Mouse (Mus musculus): Measurements from ENCODE around the gene Blmh. TPM values are rescaled to one million over a fixed set of nuclear protein-coding genes. Genes with fewer than 3 reads are reported as not detected.
A peak's percentile ranks its signal among the peaks of the same experiment; 100 is the strongest.
"Not testable (repeated sequence)": the region's sequence is repeated elsewhere in the genome, so short reads cannot be mapped to it uniquely, and the experiment has no call there.

Gene Blmh
- polyA plus RNA-seq, 1 experiment from 2014 or later: 90.2 TPM

GRCm38 (mm10) chr11:76911325-76912054, 13.1 kb upstream of the Blmh start:
- Histone ChIP-seq H3K9ac (replicated peaks; ENCODE audit: low read depth) (no peak overlapping the region), H3K36me3 (ENCODE audit: insufficient read depth, low read length) (no peaks in the 10 kb centered on the region), H3K4me2 (replicated peaks; ENCODE audit: low read depth, low read length) (no peak overlapping the region), H3K27me3 (replicated peaks; ENCODE audit: insufficient read depth, low read length) (no peaks in the 10 kb centered on the region), H3K4me3 (ENCODE audit: low read depth, low read length) (no peak overlapping the region), H3K4me1 (ENCODE audit: insufficient read depth, low read depth, low read length) (no peaks in the 10 kb centered on the region), H3K9me3 (ENCODE audit: low read length) (no peaks in the 10 kb centered on the region), H3K27ac (ENCODE audit: low read length) (no peak overlapping the region)
- DNase-seq (ENCODE audit: low spot score) (peak; percentile 60), ATAC-seq (peak; percentile 71)
- TF ChIP-seq CTCF (IDR thresholded peaks at IDR 0.05) (no peak), EP300 (IDR thresholded peaks at IDR 0.05) (no peak)
- WGBS: 29% methylated on average over 3 of the region's 3 CpGs

GRCm38 (mm10) chr11:76912055-76912395, 12.6 kb upstream of the Blmh start:
- H3K4me2 ChIP-seq (replicated peaks; ENCODE audit: low read depth, low read length): no peak overlapping the region
- 31% methylated on average over 7 of the region's 7 CpGs for WGBS

GRCm38 (mm10) chr11:76914366-76914765, 10.2 kb upstream of the Blmh start:
- TF ChIP-seq CTCF (IDR thresholded peaks at IDR 0.05): no peak
- 0 out of 2 replicates have a peak, but pooled peaks have one; percentile 18 for TF ChIP-seq EP300 (IDR thresholded peaks at IDR 0.05)
- Histone ChIP-seq H3K27ac (ENCODE audit: low read length) (no peak overlapping the region), H3K27me3 (replicated peaks; ENCODE audit: insufficient read depth, low read length) (no peaks in the 10 kb centered on the region), H3K9ac (replicated peaks; ENCODE audit: low read depth) (no peak overlapping the region), H3K4me1 (ENCODE audit: insufficient read depth, low read depth, low read length) (no peaks in the 10 kb centered on the region), H3K9me3 (ENCODE audit: low read length) (no peaks in the 10 kb centered on the region), H3K36me3 (ENCODE audit: insufficient read depth, low read length) (no peaks in the 10 kb centered on the region), H3K4me2 (replicated peaks; ENCODE audit: low read depth, low read length) (no peak overlapping the region), H3K4me3 (ENCODE audit: low read depth, low read length) (no peak overlapping the region)
- 46% methylated on average over 7 of the region's 7 CpGs for WGBS
- DNase-seq (ENCODE audit: low spot score): peak; percentile 61
- ATAC-seq: peak; percentile 73

More at GRCm38 (mm10) chr11:76912055-76912395, 12.6 kb upstream of the Blmh start:
- peak; percentile 33 for DNase-seq (ENCODE audit: low spot score)
- Histone ChIP-seq H3K9me3 (ENCODE audit: low read length) (no peaks in the 10 kb centered on the region), H3K36me3 (ENCODE audit: insufficient read depth, low read length) (no peaks in the 10 kb centered on the region), H3K27me3 (replicated peaks; ENCODE audit: insufficient read depth, low read length) (no peaks in the 10 kb centered on the region), H3K9ac (replicated peaks; ENCODE audit: low read depth) (no peak overlapping the region), H3K27ac (ENCODE audit: low read length) (no peak overlapping the region), H3K4me3 (ENCODE audit: low read depth, low read length) (no peak overlapping the region), H3K4me1 (ENCODE audit: insufficient read depth, low read depth, low read length) (no peaks in the 10 kb centered on the region)
- peak; percentile 55; the same call in 1 of the 2 replicates for ATAC-seq
- TF ChIP-seq EP300 (IDR thresholded peaks at IDR 0.05) (no peak), CTCF (IDR thresholded peaks at IDR 0.05) (no peak)

GRCm38 (mm10) chr11:76916539-76917229, 7.9 kb upstream of the Blmh start:
- peak; percentile 71 for ATAC-seq
- Histone ChIP-seq H3K27me3 (replicated peaks; ENCODE audit: insufficient read depth, low read length) (no peaks in the 10 kb centered on the region), H3K4me2 (replicated peaks; ENCODE audit: low read depth, low read length) (no peak overlapping the region), H3K27ac (ENCODE audit: low read length) (no peak overlapping the region), H3K4me1 (ENCODE audit: insufficient read depth, low read depth, low read length) (no peaks in the 10 kb centered on the region), H3K9me3 (ENCODE audit: low read length) (no peaks in the 10 kb centered on the region), H3K4me3 (ENCODE audit: low read depth, low read length) (no peak overlapping the region), H3K36me3 (ENCODE audit: insufficient read depth, low read length) (no peaks in the 10 kb centered on the region), H3K9ac (replicated peaks; ENCODE audit: low read depth) (no peak overlapping the region)
- 28% methylated on average over 13 of the region's 13 CpGs for WGBS
- TF ChIP-seq CTCF (IDR thresholded peaks at IDR 0.05) (no peak), EP300 (IDR thresholded peaks at IDR 0.05) (no peak)
- peak; percentile 80 for DNase-seq (ENCODE audit: low spot score)

- H3K4me1 ChIP-seq (ENCODE audit: insufficient read depth, low read depth, low read length): no peaks in the 10 kb centered on the region
- no peak overlapping the region for H3K27ac ChIP-seq (ENCODE audit: low read length)
- TF ChIP-seq CTCF (IDR thresholded peaks at IDR 0.05) (no peak), EP300 (IDR thresholded peaks at IDR 0.05) (no peak)
- no peaks in the 10 kb centered on the region for H3K27me3 ChIP-seq (replicated peaks; ENCODE audit: insufficient read depth, low read length)
- no peaks in the 10 kb centered on the region for H3K36me3 ChIP-seq (ENCODE audit: insufficient read depth, low read length)
- H3K9me3 ChIP-seq (ENCODE audit: low read length): no peaks in the 10 kb centered on the region
- no peak overlapping the region for H3K4me3 ChIP-seq (ENCODE audit: low read depth, low read length)
- ATAC-seq (no peak), DNase-seq (ENCODE audit: low spot score) (no peak)
- WGBS: 47% methylated on average over 3 of the region's 3 CpGs
- no peak overlapping the region for H3K9ac ChIP-seq (replicated peaks; ENCODE audit: low read depth)
- H3K4me2 ChIP-seq (replicated peaks; ENCODE audit: low read depth, low read length): no peak overlapping the region
These were observed 7.4 kb upstream of the Blmh start for GRCm38 (mm10) chr11:76917230-76917548.

- no peak overlapping the region for H3K27ac ChIP-seq (ENCODE audit: low read length)
- DNase-seq (ENCODE audit: low spot score) (no peak), ATAC-seq (no peak)
- no peak overlapping the region for H3K9ac ChIP-seq (replicated peaks; ENCODE audit: low read depth)
- H3K4me1 ChIP-seq (ENCODE audit: insufficient read depth, low read depth, low read length): no peaks in the 10 kb centered on the region
- WGBS: 52% methylated on average over 1 of the region's 1 CpGs
- no peak overlapping the region for H3K4me2 ChIP-seq (replicated peaks; ENCODE audit: low read depth, low read length)
- no peak overlapping the region for H3K4me3 ChIP-seq (ENCODE audit: low read depth, low read length)
- no peaks in the 10 kb centered on the region for H3K9me3 ChIP-seq (ENCODE audit: low read length)
- H3K36me3 ChIP-seq (ENCODE audit: insufficient read depth, low read length): no peaks in the 10 kb centered on the region
- no peaks in the 10 kb centered on the region for H3K27me3 ChIP-seq (replicated peaks; ENCODE audit: insufficient read depth, low read length)
- TF ChIP-seq CTCF (IDR thresholded peaks at IDR 0.05) (no peak), EP300 (IDR thresholded peaks at IDR 0.05) (no peak)
These were observed 4.0 kb upstream of the Blmh start for GRCm38 (mm10) chr11:76920607-76921006.

- not testable (repeated sequence) for ATAC-seq; H3K27me3 ChIP-seq (replicated peaks; ENCODE audit: insufficient read depth, low read length); H3K9me3 ChIP-seq (ENCODE audit: low read length); H3K4me2 ChIP-seq (replicated peaks; ENCODE audit: low read depth, low read length); H3K4me1 ChIP-seq (ENCODE audit: insufficient read depth, low read depth, low read length); H3K9ac ChIP-seq (replicated peaks; ENCODE audit: low read depth); H3K36me3 ChIP-seq (ENCODE audit: insufficient read depth, low read length); H3K4me3 ChIP-seq (ENCODE audit: low read depth, low read length); DNase-seq (ENCODE audit: low spot score); H3K27ac ChIP-seq (ENCODE audit: low read length)
- 79% methylated on average over 8 of the region's 8 CpGs for WGBS
These were observed 4.0 kb downstream of the Blmh start for GRCm38 (mm10) chr11:76928586-76928985.
